Mouse (Mus musculus) brain, embryonic 18.5 days (tissue): ENCODE data around the gene Prl2c5.
"Not testable (repeated sequence)": the region's sequence is repeated elsewhere in the genome, so short reads cannot be mapped to it uniquely, and the experiment has no call there.

Source experiments
- DNase-seq: peaks from one replicate; pipeline ENCODE4 v3.0.0-alpha.2; 2012; ENCODE audit warnings: low read depth, low spot score

The Prl2c5 gene

DNA sequence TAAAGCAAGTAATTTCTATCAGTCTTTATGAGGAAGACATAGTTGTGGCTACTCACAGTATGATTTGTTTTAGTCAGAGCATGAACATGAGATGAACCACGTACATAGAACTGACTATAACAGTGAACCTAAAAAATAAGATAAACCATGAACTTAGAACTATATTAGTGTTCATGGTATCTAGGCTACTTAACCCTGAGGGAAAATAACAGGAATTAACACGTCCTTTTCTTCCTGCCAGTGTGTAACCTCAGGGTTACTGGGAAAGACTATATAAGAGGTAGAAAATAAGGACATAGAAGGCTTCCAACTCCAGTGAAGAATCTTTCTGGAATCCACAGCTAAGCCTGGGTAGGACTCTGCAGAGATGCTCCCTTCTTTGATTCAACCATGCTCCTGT, at the start of gene Prl2c5:
Gene Prl2c5, plus strand, starts transcription at position 301 of the 400 bp plus-strand sequence.
- not testable (repeated sequence) for DNase-seq

DNA sequence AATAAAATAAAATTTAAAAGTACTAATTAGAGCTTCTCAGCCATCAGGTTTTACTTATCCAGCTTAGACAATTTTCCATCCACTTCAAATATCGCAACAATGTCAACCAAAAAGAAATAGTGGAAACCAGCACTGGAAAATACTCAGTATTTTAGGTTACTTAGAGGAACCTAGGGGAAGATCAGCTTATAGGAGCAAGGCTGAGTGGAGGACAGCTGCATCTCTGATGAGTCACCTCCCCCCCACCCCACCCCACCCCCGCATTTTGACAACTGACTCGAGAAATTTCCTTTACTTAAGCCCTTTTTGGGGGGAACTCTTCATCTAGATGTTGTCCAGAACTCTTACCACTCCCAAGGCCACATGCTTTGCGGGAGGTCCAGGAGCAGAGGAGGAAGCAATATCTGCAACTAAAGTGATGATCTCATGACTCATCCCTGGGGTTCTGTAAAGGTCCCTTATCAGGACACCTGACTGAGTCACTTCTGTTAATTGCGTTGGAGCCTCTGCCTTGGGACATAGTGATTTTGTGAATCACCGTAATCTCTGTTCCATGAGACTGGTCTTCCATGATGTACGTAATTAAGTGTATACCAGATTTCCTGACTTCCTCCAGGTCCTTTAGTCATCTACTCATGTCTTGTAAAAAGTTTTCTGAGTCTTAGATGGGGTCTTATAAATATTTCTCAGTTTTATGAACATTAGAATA, 19.6 kb upstream of the Prl2c5 start:
- DNase-seq: not testable (repeated sequence)

DNA sequence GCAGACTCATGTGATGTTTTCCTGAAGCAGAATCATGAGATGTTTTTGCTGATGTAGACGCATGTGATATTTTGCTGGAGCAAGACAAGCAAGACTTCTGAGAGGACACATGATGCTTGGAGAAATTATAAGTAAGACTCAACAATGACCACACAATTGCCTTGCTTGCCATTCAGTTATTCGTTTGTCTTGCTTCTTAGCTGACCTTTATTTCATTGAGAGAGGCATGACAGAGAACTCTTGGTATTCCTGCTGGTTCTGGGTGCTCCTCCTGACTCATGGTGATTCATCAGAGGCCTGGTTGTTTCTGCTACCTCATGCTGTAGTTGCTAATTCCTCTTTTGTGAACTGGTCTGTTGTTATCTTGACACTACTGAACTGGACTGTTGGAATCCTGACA, 13.9 kb upstream of the Prl2c5 start:
- not testable (repeated sequence) for DNase-seq

GRCm38 (mm10) chr13:13173616-13174136, 8.8 kb upstream of the Prl2c5 start:
- not testable (repeated sequence) for DNase-seq

DNA sequence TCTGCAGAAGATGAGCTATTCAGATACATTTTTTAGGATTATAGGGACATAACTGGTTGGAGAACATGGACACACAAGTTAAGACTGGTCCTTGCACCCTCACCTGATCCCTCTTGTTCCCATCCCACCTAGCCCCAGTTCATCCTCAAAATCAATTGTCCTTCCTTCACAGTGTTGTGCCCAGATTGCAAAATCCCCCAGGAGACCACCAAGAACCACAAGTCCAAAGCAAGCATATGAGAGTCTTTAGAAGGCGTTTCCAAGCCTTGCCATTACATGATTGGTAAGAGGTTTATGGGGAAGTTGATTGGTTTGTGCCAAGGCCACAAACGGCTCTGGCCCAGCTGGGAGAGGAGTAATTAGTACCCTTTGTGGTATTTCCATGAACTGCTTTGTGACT, 6.8 kb upstream of the Prl2c5 start:
- DNase-seq: not testable (repeated sequence)

- not testable (repeated sequence) for DNase-seq
Observed at GRCm38 (mm10) chr13:13211168-13211567, 28.7 kb downstream of the Prl2c5 start.

GRCm38 (mm10) chr13:13216363-13216762, 33.8 kb downstream of the Prl2c5 start:
- DNase-seq: not testable (repeated sequence)

GRCm38 (mm10) chr13:13220231-13220630, 37.7 kb downstream of the Prl2c5 start:
- DNase-seq: not testable (repeated sequence)

- not testable (repeated sequence) for DNase-seq
Observed at GRCm38 (mm10) chr13:13237456-13237855, 54.9 kb downstream of the Prl2c5 start.
